Mouse (Mus musculus): ENCODE measurements around the gene Mymx.

DNA sequence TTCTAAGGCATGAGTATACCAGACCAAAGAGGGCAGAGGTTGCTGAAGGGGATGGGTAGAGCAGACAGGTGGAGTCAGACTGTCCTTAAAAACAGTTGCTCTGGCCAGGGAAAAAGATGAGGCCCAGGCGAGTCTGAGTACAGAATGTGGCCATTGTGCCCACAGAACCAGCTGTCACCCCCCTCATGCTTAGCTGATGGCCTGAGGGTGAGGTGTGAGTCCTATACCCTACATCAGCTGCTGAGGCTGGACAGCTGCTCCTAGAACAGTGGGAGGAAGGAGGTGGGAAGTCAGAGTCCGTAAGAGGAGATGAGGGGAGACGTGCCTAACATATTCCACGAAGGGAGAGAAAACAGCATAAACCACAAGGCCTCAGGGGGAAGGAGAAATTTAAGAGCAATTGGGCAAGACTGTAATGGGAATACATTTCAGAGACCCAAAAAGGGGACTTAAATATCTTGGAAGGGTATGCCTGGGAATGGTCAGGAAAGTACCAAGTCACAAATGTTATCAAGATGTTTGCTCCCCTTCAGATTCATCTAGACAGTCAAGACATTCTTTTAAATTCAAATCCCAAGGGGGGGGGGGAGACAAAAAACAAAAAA, 14.2 kb upstream of the Mymx start:
- TF ChIP-seq MYOD1 (IDR thresholded peaks at IDR 0.05; ENCODE audit: control insufficient read depth in 1 of 3, insufficient read length in 2 of 3, low read depth in 2 of 3) (peak; percentile 93 to 100 (median 100)), MAX (IDR thresholded peaks at IDR 0.05; ENCODE audit: low read depth) (no peak), E2F4 (IDR thresholded peaks at IDR 0.05; ENCODE audit: insufficient read depth) (no peak), POLR2A (IDR thresholded peaks at IDR 0.05; ENCODE audit: insufficient read length, low read depth) (peak; percentile 32), POLR2AphosphoS2 (IDR thresholded peaks at IDR 0.05; ENCODE audit: insufficient read length, low read depth) (no peak), MYOG (IDR thresholded peaks at IDR 0.05; ENCODE audit: control insufficient read depth in 1 of 3, insufficient read depth in 1 of 3, insufficient read length in 2 of 3, low read depth in 2 of 3) (peak; percentile 100)
